Mouse (Mus musculus) heart, adult 18-20 months (tissue): ENCODE results near the gene Cfap100. TPM values are rescaled to one million over a fixed set of nuclear protein-coding genes. Genes with fewer than 3 reads are reported as not detected.
A peak's percentile ranks its signal among the peaks of the same experiment; 100 is the strongest.

Source experiments
- DNase-seq, 2 experiments: peaks; one replicate each; pipeline ENCODE4 v3.0.0; 2021 to 2022; ENCODE audit warnings: mixed read lengths in 1 of 2
- long read RNA-seq, 2 experiments: library from polyadenylated mRNA; stranded (forward); transcript quantifications; one replicate each; pipeline ENCODE4 v2.0.0; 2021
- total RNA-seq, 2 experiments: library from RNA; stranded (reverse); gene quantifications; 2 replicates each; pipeline ENCODE4 v1.2.3; 2021

Cfap100 gene
- total RNA-seq = under 1 TPM; 0.15 to 0.28 TPM
- long read RNA-seq, experiment 1 = 0 reads
- long read RNA-seq, experiment 2 = 0 reads

DNA sequence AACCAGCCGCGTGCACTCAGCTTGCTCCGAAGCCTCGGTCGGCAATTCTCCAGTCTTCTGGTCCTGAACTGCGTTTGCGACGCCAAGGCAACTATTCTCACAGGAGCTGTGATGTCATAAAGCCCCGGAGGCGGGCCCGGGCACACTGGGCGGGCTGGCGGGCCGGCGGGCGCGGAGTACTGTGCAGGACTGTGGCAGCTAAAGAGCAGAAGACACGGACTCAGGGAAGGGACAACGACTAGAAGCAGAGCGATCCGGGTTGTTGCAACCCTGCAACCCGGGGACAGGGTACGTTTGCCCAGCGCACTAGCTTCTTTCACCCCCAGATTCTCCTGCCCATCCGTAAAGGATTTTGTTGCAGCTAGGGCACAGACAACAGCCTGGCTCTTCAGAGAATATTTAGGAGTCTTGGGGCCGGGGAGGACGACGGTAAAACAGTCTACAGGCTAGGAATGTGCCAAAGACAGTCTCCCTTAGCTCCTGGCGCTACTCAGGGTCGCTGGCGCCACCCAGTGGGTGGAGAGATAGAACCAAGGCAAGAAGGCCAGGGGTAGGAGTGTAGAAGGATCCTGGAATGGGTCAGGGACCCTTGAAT, at the start of gene Cfap100:
Cfap100 (minus strand) TSS at position 418 of the 595 bp plus-strand sequence.
- peak; percentile 82 to 84 for DNase-seq

DNA sequence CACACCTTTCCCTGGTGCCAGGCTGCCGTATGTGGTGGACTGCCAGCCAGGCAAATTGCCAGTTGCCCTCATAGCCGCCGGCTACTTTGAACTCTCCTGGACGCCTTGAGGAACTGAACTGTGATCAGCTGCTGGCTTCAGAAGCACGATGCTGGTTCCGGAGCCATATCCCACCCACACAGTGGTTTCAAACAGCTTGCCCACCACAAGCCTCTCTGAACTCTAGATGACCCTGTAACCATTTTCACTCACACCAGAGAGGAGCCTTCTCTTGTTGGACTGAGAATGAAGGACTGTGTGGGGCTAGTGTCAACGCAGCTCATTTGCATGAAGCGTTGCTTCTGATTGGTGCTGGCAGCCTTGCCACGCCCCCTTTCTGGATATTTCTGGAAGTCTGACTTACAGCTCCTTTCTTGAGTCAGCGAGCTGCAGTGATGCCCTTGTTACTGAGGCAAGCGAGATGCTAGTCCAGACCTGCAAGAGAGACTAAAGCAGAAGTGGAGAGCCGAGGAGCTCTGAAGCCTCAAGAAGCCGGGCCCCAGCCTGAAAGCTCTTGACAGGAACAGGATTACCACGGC, 48.4 kb upstream of the Cfap100 start:
- peak; percentile 69 to 71 for DNase-seq

DNA sequence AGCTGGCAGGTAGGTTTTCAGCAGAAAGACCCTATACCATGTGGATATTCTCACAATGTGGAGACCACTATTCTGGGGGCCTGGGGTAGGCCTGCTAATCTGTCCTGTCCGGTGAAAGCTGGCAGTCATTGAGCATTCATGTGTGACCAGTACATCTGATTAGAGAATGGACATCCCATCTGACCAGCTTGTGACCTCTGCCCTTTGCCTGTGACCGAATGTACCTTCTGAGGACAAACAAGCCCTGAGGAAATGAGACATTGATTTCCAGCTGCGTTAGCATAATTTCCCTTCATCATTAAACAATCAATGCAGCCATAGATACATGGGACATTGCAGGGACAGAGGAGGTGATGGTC, 47.2 kb upstream of the Cfap100 start:
- DNase-seq = no peak

DNA sequence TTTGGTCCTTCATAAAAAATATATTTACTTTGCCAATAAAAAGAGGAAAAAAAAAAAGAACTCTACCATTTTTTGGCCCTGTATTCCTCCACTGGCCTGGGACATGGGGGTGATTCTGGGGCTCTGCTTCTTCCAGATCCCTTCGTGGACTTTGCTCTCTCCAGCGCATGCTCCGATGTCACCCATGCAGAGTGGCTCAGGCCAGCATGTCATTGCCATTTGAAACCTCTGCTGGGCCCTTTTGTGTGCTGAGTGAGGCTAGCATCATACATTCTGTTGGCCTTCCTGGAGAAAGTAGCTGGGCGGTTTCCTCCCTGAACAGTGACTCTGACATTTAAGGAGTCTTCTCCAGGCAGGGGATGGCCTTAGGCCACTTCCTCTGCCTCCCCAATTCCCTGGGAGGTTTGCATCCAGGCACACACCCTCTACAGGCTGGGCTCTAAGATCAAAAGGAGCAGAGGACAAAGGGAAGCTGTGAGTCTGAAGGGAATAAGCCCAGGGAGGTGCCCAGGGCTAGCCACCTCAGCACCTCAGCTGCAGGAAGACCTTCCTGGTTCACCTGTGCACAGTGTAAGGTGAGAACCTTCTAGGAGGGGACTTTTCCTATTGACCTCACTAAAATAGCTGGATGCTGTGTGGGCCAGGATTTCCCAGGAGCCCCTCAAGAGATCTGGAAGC, 46.7 kb upstream of the Cfap100 start:
- DNase-seq = peak in 1 of 2 experiments; percentile 26

DNA sequence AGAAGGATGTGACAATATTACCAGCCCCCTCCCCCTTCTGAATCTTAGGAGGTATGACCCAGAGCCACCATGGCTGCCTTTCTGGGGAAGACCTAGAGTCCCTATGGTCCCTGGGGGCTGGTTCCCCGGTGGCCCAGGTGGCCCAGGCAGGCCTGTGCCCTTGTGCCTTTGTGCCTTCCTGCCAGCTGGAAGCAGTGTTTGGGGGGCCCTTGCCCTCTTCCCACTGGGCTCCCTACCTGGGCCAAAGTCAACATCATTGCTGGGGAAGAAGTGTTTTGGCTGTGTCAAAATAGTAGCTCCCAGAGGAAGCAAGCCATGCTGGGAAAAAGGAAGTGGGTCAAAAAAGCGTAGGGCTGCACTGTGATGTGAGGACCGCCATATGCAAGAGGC, 45.8 kb upstream of the Cfap100 start:
- DNase-seq = no peak

DNA sequence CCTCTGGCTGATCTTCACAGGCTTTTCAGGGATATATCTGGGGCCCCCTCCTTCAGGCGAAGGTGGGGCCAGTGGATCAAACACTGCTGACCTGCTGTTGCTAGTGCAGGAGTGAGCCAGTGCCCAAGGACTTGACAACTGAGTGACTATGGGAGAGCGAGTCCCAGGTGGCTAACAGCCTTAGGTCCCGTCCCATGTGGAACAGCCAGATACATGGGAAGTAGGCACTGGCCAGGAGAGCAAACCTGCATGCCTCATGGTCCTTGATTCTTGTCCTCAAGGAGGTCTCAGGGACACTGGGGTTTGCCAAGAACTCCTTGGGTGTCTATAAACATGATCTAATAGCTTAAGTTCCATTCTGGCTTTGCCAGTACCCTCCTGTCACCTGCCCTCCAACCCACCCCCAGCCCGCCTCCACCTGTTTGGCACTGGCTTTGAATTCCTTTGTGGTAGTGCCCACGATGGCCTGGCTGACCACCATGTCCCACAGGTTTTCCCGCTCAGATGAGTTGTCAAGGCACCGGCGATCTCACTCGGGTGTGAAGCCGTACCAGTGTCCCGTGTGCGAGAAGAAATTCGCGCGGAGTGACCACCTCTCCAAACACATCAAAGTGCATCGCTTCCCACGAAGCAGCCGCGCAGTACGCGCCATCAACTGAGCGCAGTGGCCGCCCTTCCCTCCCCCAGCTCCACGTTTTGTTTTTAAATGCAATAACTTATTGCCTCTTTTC, 45.2 kb upstream of the Cfap100 start:
- peak in 1 of 2 experiments; percentile 16 for DNase-seq

DNA sequence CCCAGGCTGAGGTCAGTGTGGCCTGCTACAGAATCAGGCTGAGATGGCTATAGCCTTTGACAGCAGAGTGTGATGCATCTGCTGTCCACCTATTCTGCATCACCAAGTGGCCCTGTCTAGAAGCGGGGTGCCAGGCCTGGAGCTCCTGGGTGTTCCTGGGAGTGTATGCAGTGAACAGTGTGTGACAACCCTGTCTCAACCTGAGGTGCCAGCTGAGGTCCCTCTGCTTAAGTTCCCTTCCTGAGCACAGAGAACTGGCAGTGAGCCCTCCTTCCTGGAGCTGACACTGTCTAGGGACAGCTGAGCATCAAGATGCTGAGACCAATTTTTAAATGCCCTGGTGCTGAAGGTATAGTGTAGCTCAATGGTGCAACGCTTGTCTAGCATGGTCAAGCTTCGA, 44.1 kb upstream of the Cfap100 start:
- no peak for DNase-seq

DNA sequence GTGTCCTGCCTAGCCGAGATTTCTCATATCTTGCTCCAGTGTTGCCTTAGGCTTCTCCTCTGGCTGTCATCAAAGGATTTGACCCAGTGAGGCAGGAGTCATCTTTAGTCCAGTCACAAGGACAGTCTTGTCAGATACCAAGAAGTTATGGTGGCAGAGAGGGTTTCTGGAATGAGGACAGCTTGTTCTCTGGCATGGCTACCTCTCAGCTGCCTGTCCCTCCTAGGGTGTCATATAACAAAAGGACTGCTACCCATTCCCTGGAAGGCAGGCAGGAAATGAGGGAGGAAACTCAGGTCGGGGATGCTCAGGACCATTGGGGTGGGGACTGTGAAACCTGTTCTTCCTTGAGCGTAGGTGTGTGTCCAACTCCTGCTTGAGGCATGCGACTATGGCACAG, 43.5 kb upstream of the Cfap100 start:
- DNase-seq = peak in 1 of 2 experiments; percentile 30

DNA sequence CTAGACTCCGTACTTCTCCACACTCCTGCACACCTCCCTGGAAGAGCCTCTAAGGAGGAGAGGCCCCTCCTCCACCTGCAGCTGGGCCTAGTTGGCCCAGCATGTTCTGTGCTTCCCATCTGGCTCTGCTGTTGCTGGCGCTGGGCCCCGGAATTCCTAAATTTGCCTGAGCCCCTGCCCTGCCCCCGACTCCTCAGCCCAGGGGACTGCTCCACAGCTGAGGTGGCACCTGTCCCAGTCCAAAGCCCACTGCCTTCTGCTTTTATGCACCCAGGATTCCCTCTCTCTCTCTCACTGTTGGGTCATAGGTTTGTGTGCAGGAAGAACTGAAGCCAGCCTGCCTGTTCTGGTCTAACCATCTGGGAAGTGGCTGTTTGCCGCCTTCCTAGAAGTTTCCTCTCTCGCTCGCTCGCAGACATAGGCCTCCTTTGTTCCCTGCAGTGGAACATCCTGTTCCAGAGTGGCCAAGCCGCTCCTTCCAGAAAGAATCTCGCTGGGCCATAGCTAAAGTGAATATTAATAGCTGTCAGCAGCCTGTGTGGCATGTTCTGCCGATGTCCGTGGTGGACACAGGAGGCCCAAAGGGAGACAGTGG, 42.4 kb upstream of the Cfap100 start:
- DNase-seq = peak; percentile 85 to 93

DNA sequence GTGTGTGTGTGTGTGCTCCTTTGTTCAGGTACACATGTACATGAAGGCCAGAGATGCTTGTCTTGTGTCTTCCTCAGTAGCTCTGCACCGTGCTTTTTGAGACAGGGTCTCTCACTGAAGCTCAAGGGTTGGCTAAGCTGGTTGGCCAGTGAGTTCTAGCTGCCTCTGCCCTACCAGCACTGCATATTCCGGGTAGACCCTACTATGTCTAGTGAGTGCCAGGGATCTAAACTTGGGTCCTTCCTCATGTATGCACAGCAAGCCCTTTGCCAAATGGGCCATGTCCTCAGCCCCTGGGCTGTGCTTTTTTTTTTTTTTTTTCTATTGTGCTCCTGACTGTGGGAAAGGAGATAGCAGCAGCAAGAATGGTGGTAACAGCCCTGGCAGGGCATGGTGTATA, 41.7 kb upstream of the Cfap100 start:
- no peak for DNase-seq

DNA sequence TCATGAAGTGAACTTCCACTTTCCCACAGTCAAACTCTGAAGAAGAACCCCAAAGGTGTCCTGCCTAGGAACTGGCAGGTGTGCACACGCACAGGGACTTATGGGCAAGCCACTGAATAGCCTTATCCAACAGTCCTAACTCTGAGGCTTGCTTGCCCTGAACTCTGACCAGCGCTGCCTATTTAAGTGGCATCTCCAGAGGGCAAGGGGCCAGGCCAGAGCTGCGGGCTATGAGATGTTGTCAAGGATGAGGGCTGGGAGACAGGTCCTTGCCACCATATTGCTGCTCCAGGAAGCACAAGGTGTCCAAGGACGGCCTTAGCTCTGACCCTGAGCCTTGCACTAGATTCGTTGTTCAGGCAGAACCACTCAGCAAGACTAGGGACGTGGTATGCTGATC, 40.4 kb upstream of the Cfap100 start:
- no peak for DNase-seq

DNA sequence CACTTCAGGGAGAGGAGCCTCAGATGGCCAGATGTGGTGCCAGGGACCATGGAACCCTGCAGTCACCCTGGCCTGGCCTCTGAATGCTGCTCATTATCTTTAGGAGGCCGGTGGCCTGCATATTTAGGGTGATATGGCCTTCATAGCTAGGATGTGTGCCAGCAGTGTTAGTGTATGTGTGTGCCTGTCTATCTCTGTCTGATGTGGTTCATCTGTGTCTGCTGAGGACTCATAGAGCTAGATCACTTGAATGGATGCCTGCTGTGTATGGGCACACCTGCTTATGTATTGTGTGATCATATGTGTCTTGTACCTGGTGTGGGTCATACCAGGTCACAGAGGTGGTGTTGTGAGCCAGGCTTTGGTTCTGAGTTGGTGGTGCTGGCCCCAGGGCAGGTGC, 39.6 kb upstream of the Cfap100 start:
- DNase-seq = no peak

DNA sequence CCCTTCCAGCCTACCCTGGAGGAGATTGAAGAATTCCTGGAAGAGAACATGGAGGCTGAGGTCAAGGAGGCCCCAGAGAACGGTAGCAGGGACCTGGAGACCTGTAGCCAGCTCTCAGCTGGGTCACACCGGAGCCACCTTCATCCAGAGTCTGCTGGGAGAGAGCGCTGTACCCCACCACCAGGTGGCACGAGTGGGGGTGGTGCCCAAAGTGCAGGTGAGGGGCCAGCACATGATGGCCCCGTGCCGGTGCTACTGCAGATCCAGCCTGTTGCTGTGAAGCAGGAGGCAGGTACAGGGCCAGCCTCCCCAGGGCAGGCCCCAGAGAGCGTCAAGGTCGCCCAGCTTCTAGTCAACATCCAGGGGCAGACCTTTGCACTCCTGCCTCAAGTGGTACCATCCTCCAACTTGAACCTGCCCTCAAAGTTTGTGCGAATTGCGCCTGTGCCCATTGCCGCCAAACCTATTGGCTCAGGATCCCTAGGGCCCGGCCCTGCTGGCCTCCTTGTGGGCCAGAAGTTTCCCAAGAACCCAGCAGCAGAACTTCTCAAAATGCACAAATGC, 38.3 kb upstream of the Cfap100 start:
- DNase-seq = no peak

DNA sequence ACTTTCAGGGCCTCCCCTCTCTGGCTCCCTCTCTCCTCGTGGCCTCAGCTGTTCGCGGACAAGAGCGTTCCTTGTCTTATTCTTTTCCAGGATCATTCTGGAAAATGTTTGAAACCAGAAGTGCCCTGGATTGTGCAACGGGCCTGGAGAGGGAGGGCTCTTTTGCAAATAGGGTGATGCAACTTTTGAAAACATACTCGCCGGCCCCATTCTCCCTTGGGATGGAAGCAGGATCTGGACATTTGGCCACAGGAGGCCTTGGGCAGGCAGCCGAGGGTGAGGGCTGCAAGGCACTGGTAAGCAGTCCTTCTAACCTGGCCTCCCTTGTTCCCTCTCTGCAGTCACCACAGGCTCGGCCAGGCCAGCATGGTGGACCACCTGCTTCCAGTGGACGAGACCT, 37.5 kb upstream of the Cfap100 start:
- DNase-seq = peak; percentile 88 to 89

DNA sequence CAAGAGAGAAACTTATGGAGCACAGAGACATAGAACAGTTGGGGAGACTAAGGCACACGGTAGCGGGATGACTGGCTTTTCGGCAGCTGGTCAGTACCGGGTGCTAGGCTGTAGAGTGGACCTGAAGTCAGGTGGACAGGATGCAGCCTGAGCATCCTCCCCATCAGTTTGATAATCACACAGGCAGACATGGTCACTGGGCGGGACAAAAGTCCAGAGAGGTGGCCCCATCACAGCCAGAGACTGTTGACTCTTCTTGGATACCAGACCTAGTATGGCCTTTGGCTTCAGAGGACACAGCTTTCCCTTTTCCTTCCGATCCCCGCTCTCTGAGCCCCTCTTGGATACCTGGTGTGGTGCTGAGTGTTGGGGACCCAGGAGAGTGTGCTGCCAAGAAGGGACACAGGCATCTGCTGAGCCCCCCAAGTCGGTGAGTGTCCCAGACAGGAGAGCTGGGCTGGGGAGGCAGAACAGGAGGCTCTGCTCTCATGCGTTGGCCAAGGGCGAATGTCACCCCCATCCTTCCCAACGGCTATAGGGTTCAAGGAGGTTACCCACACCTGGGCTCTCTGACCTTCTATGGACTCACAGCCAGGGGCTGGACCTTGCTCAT, 36.5 kb upstream of the Cfap100 start:
- peak in 1 of 2 experiments; percentile 34 for DNase-seq

DNA sequence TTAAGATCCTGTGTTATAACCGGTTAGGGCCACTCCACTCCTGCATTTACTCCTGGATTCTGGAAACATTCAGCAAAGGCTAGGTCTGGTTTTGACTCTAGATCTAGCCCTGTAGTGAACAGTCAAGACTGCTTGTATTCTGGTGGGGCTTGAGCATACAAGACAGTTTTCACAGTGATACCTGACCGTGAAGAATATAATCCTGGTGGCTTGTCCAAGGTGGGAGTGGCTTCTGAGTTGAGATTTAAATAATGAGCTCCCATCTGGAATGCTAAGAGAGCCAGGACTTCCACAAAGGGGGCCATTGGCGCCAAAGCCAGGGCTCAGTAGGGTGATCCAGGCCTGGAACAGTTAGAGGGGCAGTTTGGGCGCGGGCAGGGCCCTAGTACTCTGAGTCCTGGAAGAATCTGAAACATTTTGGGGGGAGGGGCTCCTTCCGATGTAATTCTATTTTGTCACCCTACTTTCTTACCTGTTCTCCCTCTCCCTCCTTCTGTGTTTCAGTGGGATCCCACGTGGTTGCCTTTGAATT, 35.4 kb upstream of the Cfap100 start:
- no peak for DNase-seq

DNA sequence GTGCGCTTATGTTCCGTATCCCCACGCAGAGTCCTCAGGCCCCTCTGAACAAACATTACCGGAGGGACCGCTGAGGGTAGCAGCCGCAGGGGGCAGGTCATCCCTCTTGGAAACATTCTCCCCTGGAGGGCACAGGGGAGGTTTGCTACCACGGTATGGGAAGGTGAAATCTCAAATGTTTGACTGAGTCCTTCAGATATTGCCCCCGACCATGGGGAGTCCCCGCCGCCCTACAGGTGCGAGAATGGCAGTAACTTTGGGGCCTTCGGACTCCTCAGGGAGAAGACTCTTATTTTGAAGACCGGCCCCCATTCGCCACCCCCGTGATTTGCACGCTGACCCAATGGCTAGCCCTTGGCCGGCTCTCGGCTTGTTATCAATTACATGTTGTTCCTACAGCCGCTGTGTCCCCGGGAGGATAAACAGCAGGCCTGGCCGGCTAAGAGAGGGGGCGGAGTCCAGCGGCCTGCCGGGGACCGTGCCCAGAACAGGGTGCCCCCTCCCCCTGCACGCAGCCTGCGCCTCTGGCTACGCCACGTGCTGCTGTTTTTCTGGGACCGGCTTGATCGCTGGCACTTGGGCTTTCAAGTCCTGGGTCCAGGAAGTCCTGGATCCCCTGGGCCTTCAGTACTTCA, 34.7 kb upstream of the Cfap100 start:
- peak; percentile 97 to 99 for DNase-seq

DNA sequence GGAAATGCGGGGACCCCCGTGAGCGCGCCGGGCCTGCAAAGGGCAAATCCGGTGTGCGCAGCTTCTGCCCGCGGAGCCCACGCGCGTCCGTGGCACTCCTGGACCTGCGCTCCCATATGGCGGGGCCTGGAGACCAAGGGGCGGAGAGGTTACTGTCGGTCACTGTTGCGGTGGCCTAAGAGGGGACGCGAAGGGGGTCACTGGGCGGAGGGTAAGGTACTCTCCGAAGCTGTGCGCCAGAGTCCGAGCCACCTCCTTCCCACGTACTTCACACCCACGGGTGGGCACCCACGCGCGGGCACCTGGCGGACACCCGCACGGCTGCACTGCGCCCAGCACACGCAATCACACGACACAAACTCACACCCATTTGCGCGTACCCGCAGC, 34.2 kb upstream of the Cfap100 start:
- peak; percentile 39 to 72 for DNase-seq

DNA sequence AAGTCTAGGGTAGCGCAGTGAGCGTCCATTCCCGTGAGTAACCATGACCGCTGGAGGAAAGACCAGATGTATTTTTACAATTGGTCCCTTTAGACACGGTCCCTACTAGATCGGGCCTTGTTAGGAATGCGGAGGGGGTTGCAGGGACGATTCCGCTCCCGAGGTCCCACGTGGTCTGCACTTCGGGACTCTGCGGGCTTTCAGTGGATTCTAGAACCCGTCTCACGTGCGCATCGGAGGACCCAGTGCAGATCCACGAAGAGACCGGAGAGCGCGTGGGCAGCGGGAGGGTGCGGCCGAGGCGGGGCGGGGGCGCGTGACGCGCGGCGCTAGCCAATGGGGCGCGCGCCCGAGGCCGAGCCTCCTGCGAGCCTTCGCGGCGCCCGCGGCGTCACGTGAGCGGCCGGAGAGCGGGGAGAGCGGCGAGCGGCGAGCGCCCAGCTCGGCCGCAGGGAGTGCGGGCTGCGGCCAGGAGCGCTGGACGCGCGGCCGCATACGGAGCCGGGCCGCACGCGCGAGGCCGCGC, 33.6 kb upstream of the Cfap100 start, which contains the start of gene Klf15:
Klf15 (plus strand) TSS at position 396 of the 526 bp plus-strand sequence.
- DNase-seq = peak; percentile 89 to 91

DNA sequence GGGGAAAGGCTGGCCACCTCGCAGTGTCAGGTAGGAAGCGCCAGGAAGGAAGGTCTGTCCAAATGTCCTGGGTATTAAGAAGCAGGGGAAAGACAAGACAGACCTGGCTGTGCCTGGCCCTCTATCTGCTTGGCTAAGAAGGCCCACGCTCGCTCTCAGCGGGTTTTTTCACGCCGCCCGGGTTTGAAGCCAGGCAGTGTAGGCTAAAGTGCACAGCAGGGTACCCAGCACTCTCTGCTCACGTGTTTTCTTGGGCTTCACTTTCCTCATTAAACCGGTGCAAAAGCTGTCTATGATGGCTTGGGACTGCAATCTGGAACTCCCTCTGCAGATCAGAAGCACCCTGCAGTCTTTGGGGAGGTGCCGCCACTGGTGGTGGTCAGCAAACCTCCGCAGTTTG, 33.2 kb upstream of the Cfap100 start:
- DNase-seq = peak in 1 of 2 experiments; percentile 39

DNA sequence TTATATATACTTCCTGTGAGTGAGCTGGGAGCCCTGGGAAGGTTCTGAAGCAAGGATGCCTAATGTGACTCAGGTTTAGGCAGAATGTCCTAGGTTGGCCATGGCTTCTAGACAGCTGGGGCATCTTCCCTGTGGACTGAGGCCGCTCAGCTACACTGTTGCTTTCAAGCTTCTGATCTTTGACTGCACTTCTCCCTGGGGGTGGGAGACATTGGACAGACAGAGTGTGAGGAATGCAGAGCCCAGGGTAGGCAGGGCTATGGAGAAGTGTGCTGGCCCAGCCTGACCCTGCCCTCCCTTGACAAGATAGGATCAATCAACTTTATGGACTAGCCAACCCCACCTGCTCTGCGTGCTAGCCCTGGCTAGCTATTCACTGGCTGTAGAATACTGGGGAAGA, 32.6 kb upstream of the Cfap100 start:
- no peak for DNase-seq
